Mouse (Mus musculus): ENCODE data around the gene Stpg2.
"Not testable (repeated sequence)": the region's sequence is repeated elsewhere in the genome, so short reads cannot be mapped to it uniquely, and the experiment has no call there.

Gene Stpg2

DNA sequence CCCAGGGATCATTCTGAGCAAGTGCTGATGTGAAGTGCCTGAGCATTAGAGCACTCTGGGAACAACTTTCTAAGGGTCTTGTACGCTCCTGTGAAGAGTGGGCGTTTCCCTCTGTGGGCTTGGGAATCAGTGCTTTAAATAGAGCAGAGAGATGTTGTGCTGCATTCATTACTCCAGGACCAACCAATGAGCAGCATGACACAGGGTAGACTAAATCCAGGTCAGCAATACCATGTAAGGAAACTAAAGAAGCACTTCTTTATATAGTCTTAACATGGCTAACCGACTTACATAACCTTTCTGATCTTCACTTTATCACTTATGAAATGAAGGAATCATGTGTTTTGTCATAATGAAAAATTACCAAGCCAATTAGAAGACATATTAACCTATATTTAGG, 290.4 kb downstream of the Stpg2 start:
- no peak for DNase-seq

DNA sequence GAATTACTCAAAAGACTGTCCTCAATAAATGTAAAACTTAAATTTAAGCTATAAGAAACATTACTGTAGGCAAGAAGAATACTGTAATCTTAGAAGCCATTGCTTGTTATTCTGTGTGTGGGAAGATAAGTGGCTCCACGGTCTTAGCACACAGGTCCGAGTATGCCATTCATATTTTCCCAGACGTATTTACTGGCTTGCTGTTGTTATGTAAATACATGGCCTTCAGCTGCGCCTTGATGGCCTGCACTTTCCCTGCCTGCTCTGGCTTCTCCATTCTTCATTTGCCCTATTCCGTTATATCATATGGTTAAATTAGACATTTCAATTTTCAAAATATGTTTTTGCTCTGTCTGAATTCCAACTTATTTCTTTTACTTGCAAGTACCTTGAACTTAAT, 296.7 kb downstream of the Stpg2 start:
- no peak for DNase-seq

DNA sequence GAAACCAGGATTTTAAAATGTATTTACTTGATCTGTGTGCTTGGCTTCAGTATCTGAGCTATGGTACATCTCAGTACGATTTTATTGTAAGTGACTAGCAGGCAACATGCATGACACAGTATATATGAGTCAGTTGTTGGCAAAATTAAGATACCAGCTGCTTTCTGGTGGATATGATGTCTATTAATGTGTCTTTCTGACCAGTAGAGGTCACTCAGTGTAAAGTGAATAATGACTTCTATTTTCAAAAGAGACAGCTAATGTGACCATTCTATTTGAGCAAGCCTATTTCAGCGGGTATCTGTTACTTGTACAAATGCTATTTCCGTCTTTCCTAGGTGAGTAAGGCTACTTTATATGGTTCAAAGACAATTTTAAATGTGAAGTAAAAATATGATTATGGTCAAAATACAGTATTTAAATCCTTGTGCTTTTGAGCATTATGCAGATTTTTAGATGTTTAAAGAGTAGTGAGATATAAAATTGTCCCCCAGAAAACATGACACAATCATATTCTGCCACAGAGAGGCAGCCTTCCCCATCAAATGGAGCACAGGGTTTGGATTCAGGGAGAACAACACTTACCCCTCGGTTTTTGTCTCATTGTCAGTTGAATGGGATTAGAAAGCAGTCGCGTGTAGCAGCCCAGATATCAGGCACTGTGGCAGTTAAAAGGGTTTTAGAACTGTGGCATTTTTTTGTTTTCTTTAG, 303.9 kb downstream of the Stpg2 start:
- no peak for DNase-seq

DNA sequence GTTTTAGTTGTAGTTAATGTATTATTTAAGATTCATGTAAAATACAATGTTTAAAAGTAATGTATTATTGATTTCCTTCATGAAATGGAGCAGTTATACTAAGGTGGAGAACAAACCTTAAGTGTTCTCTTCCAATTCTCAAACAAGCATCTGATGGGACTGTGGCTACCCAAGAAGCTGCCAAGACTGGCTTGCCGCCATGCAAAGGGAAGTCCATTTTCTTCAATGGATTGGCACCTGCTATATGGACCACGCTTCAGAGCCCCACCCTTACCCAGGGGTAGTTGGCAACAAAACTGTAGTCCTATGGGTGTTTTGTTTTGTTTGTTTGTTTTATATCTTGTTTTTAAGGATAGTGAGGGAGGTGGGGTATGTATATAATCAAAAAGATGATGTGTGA, 373.0 kb downstream of the Stpg2 start:
- no peak for DNase-seq

DNA sequence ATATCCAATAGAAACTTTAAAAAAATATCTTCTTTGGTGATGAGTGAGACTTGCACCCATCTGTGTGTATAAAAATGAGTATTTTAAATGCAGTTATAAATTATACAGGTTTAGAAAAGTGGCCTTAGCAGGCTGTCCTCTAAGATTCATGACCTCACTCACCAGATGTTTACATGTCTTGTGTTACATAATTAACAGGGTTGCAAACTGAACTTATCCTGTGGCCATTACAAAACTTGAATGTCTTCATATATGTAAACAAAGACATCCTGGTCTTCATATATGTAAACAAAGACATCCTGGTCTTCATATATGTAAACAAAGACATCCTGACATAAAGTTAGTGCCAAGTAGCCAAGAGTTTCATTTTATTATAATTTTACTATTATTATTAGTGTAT, 375.8 kb downstream of the Stpg2 start:
- DNase-seq = no peak

DNA sequence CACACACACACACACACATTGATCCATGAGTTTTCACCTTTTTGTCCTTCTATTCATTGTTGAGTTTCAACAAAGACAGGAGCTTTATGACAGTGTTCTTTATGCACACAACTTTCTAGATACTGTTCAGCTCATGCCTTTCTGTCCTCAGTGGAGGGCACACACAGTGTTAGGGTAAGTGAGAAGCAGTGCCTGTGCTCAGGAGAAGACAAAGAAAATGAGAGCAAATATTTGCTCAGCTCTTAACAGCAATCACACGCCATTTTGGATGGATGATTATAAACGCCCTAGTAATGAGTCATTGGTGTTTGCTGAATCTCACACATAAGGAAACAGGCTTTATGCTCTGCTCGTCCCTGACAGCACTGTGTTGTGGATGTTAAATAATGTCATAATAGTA, 394.0 kb downstream of the Stpg2 start:
- no peak for DNase-seq

DNA sequence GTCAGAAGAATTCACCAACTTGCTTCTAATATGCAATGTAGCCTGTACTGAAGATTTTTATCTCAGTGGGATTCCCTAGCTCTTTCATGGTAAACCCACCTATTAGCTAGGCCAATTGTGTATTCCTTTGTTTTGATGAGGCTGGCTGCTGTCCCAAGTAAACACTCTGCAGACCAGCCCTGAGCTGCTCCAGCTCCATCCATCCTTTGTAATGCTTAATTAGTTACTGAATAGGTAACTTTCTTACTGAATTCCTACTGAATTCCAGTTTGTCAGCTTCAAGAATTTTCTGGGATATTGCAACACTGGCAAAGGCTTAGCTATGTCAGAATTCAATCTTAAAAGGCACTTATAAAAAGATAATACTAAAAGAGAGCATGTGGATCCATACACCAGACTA, 402.8 kb downstream of the Stpg2 start:
- DNase-seq = not testable (repeated sequence)

DNA sequence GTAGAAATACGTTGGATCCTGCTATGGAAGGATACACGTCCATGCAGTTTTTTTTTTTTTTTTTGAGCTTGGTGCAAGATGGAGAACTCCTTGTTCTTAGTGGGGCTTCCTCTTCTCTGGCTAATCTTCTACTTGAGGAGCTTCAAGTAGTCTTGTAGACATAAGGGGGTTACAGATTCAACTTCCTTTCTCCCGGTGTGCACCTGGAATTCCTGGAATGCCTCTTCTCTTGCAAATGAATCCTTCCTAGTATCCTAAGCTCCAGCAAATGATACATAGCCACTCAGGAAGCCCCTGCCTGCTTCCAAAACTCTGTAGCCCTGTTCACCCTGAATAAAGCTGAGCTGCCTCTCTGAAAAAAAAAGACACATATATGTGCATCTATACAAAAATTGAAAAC, 409.1 kb downstream of the Stpg2 start:
- DNase-seq = no peak

DNA sequence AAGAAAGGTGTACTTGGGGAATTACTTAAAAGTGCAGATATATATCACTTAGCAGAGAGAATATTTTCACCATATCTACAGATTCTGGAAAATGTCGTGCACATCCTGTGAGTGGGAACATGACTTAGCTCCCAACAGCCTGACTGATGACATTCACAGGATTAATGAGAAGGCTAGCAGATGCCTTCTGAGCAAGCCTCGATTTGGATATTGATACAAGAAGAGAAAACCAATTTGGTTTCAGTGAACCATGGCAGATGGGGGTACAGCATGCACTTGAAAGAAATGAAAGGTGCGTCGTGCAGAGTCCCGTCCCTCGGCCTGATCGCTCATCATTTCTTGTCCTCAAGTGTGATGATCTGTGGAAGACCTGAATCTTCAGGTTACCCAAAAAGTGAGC, 410.3 kb downstream of the Stpg2 start:
- no peak for DNase-seq

DNA sequence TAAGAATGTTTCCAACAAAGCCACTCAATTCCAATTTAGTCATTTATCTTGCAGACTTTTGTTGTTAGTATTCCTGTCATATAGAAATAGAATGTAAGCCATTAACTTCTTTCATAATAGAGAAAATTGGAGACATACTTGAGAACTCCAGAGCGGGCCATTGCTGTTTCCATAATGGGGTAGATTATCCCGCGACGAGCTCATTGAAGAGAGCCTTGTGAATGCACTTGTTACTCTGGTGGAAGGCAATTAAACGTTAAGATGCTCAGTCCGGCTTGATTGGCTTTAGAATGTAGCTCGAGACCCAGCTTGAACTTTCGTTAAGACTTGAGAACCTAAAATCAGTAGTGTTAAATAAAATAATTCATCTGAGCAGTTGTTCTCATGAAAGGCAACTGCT, 432.4 kb downstream of the Stpg2 start:
- no peak for DNase-seq

DNA sequence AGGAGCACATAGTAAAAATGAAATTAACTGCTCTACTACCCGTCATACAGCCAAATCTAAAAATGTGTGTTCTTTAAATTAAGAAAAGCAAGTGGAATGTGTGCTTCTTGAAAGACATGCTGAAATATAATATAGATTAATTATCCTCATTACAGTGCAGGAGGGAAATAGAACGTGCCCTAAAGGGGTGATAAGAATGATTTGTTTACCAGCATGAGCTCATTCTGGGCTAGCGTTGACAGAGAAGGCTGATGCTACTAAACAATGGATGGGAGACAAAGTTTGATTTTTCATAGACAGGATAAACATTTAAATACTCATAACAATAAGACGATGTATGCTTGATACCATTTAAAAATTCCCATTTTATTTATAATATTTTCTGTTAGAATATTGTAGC, 446.0 kb downstream of the Stpg2 start:
- no peak for DNase-seq

DNA sequence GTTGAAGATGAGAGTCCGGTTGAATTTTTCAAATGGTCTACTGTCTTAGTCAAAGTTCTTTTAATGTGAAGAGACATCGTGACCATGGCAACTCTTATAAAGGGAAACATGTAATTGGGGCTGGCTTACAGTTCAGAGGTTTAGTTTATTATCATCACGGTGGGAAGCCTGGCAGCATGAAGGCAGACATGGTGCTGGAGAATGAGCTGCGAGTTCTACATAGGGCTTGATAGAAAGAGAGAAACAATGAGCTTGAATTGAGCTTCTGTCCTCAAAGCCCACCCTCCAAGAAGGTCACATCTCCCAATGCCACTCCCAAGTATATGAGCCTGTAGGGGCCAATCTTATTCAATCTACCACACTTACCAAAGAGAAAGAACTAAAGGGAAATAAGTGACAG, 453.9 kb downstream of the Stpg2 start:
- DNase-seq = no peak

DNA sequence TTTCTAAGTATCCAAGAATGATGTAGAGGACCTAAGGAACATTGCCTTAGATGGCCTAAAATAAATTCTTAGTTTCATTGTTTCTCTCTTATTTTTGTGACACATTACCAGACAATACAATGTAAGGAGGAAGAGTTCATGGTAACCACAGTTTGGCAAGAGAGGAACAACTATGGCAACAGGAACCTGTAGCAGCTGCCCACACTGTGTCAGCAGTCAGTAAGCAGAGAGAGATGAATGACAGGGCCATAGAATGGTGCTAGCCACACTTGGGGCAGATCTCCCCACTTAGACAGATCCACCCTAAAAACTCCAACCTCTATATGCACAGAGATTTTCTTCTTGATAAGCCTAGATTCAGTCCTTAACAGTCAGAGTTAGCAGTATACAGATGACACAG, 456.7 kb downstream of the Stpg2 start:
- no peak for DNase-seq

DNA sequence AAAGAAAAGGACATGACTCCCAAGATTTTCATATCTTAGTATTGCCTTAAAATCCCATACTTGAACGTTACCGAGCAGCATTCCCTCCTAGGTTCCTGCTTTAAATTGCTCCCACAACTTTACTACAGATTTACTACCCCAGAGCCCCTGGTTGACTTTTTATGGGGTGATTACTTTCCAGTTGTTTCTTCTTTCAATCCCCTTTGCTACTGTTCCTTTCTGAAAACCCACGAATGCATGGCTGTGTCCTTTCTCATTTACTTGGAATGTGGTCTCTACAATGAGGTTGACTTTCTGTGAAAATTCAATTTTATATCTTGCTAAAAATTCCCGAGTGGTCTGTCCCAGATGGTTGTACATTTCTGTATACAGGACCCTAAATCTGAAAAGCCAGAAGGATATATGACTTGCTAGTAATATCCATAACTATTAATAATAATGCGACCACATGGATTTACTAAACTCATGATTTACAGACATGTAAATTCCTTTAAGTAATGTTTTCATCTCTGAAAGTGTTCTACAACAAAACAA, 458.3 kb downstream of the Stpg2 start:
- no peak for DNase-seq

DNA sequence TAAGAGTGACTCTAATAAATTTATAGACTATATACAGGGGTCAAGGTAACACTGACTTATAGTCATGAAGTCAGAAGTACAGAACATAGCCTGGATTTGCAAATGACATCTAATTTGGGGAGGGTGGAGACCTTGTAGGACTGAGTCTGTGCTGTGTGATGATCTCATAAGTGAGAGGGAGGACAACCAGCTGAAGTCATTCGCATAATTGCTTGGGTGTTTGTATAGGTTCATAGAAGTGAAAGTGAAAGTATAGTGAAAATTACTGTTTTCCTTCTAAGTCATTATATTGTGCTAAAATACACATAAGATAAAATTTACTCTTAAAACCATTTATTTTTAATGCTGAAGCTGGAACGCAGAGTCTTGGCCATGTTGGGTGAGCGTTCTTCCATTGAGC, 459.6 kb downstream of the Stpg2 start:
- no peak for DNase-seq

DNA sequence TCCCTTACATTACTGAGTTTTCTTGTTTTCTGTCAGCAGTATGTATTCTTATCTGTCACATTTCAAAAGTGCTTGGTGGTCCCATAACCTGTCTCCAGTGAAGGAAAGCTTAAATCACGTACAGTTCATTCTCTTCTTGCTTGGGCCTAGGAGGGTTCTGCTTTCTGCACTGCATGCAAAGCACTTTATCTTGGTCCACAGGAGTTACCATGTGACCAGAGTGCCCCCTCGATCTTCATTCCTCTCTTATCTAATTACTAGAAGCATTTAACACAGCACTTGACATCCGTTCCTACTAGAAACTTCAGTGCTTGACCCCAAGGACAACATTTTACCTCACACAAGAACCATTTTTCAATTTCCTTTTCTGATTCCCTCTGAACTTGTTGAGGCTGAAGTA, 470.7 kb downstream of the Stpg2 start:
- no peak for DNase-seq

DNA sequence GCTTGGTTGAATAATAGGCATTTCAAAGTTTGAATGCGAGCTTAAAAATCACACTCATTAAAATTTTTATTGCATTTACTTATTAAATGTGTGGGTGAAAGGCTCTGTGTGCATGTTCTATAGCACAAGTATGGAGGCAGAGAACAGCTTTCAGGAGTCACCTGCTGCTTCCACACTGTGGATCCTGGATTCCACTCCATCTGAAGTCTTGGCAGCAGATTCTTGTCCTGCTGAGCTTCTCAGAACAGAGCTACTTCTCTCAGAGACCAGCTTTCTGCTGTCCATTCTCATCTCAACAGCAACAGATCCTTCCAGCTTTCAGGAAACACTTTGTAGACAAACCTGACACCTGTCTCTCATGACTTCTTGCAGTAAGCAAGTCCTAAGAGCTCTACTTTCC, 471.2 kb downstream of the Stpg2 start:
- no peak for DNase-seq

DNA sequence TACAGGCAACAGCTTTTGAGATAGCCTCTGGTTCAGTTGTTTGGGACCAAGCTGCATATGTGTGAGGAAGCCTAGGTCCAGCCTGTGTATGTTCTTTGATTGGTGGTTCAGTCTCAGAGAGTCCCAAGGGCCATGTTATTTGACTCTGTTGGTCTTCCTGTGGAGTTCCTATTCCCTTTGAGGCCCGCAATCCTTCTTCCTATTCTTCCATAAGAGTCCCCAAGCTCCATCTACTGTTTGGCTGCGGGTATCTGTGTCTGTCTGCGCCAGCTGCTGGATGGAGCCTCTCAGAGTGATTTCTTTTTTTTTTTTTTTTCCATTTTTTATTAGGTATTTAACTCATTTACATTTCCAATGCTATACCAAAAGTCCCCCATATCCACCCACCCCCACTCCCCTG, 498.7 kb downstream of the Stpg2 start:
- DNase-seq = not testable (repeated sequence)

DNA sequence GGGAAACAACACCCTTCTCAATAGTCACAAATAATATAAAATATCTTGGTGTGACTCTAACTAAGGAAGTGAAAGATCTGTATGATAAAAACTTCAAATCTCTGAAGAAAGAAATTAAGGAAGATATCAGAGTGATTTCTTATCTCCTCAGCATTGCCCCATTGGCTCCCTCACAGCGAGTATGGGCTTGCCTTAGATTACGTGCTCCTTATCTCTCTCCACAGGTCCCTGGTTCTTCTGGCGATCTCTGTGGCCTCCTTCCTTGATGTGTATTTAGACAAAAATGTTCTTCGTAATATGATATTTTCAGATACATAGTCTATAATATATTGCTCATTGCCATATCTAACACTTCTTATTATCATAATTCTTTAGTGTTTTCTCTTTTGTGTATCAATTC, 501.9 kb downstream of the Stpg2 start:
- not testable (repeated sequence) for DNase-seq

DNA sequence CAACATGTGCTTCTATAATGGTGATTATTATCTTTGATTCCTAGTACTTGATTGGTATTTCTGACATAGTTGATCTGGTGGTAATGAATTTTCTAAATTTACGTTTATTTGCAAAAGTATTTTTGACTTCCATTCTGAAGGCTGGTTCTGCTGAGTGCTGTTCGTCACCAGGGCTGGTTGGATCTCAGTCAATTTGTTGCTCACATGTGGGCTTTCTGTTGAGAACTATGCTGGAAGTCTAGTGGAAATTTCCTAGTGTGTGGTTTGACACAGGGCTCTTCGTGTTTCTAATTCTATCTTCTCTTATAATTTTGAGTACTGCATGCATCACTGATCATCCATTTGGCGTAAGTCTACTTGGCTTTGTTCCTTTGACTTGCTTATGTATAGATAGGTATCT, 504.3 kb downstream of the Stpg2 start:
- DNase-seq = no peak

DNA sequence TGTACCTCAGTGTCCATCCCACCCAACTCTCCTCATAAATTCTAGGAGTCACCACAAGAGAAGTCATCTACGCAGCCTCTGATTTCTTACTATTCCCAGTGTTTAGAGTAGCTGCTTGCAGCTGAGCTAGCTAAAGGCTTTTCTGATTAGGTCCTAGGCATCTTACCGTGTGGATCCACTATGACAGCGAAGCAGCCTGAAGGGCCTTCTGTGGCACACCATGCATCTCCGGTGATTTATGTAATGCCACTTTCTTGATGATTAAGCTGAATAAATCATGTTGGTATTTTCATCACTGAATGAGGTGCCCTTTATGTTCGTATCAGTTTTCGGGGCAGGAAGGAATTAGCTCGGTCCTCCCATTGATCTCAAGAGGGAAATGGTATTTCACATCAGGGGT, 523.3 kb downstream of the Stpg2 start:
- DNase-seq = no peak

DNA sequence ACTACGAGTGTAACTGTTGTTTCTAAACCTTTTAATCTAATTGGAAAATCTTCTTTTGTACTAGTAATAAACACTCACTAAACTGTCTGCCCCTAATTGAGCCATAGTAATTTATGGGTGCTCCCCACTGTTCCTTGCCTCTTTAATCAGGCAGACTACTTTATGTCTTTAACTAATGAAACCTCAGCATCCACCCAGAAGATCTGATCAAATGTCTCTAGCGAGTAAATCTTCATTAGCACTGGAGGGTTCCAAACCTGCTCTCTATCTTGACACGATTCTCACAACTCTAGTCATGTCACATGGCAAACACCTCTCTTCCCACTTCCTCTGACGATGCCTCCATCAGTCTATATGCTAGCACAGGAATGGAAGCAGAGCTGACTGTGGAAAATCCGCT, 523.8 kb downstream of the Stpg2 start:
- DNase-seq = no peak

DNA sequence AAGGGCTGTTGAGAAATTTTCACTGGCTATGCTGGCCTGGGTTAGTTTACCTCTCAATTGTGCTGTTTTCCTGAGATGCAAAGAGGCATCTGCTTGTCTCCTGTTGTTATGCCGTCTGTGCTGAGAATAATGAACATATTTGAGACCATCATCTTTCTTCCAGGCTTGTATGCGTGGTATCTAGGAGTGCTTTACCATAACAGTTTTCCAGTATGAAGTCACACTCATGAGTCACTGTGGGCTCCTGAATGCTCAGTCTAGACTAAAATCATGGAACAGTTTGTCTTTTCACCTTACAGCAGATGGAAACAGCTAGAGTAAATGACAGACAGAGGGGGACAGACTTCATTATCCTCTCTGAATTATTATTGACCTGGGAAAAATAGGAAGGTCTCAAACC, 527.7 kb downstream of the Stpg2 start:
- DNase-seq = no peak

DNA sequence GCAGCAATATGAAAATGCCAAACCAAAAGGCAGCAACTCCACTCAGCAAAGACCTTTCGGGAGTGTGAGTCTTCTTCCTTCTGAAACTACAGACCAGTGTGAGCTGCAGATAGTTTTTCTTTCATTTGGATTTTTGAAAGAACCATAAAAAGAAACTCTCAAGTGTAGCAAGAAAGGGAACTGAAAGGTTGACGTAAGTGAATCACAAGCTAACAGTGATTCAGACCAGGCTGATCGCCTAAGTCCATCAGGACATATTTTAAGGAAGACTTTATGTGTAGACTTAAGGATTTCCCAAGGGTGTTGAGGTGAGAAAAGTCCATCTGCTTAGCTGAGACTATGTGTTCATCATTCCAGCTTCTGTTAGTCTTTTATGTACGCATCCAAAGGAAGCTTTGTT, 533.9 kb downstream of the Stpg2 start:
- DNase-seq = no peak
